Mouse (Mus musculus) lung, adult 10 weeks (tissue): ENCODE results near the gene Olfr672. TPM values are rescaled to one million over a fixed set of nuclear protein-coding genes. Genes with fewer than 3 reads are reported as not detected.

ENCODE experiments used
- polyA plus RNA-seq: library from polyadenylated mRNA; stranded (reverse); fragments of 350-450 nt; fragmentation: Illumina TruSeq; extraction: RNeasy Lipid Tissue Mini Kit (QIAGEN cat#74804); gene quantifications from one replicate; pipeline ENCODE4 v1.2.3, GENCODE M21; 2014; ENCODE audit warnings: low read depth, low replicate concordance; ENCODE audit not compliant: insufficient read depth

Olfr672 gene
- not detected for polyA plus RNA-seq

GRCm38 (mm10) chr7:105001929-105002328 lies at the start of gene Olfr672:
Olfr672 (minus strand) TSS chr7:105002029.

GRCm38 (mm10) chr7:105032398-105032797 lies 30.6 kb upstream of the Olfr672 start, which contains the start of gene Olfr676:
Olfr676 (plus strand) TSS chr7:105032698.

GRCm38 (mm10) chr7:105028360-105028759 lies 26.5 kb upstream of the Olfr672 start, which contains the start of gene Olfr675:
Olfr675 (minus strand) TSS chr7:105028460.

GRCm38 (mm10) chr7:104979026-104979425 lies 22.8 kb downstream of the Olfr672 start, which contains the start of gene Olfr671:
Olfr671 (minus strand) TSS chr7:104979126.

GRCm38 (mm10) chr7:104962520-104962919 lies 39.3 kb downstream of the Olfr672 start, which contains the start of gene Olfr670:
Olfr670 (minus strand) TSS chr7:104962620.

Other genes with a start within 250 kb of the Olfr672 start
- gene Usp17le, start 224.6 kb downstream of the Olfr672 start, polyA plus RNA-seq: not detected
- gene Usp17lb, start 159.4 kb downstream of the Olfr672 start, polyA plus RNA-seq: not detected
- gene Usp17la, start 145.0 kb downstream of the Olfr672 start, polyA plus RNA-seq: not detected
- not detected for gene Olfr665, start 124.0 kb downstream of the Olfr672 start, polyA plus RNA-seq
- not detected for gene Olfr666, start 106.1 kb downstream of the Olfr672 start, polyA plus RNA-seq
- not detected for gene Olfr667, start 80.5 kb downstream of the Olfr672 start, polyA plus RNA-seq
- gene Olfr668, start 74.0 kb downstream of the Olfr672 start, polyA plus RNA-seq: not detected
- not detected for gene Olfr669, start 67.8 kb downstream of the Olfr672 start, polyA plus RNA-seq
- not detected for gene Olfr670, start 39.4 kb downstream of the Olfr672 start, polyA plus RNA-seq
- not detected for gene Olfr671, start 22.9 kb downstream of the Olfr672 start, polyA plus RNA-seq
- gene Olfr675, start 26.4 kb upstream of the Olfr672 start, polyA plus RNA-seq: not detected
- gene Olfr676, start 30.7 kb upstream of the Olfr672 start, polyA plus RNA-seq: not detected
- not detected for gene Olfr677, start 49.3 kb upstream of the Olfr672 start, polyA plus RNA-seq
- gene Olfr678, start 62.4 kb upstream of the Olfr672 start, polyA plus RNA-seq: not detected
- not detected for gene Olfr679, start 79.2 kb upstream of the Olfr672 start, polyA plus RNA-seq
- gene Olfr680-ps1, start 90.8 kb upstream of the Olfr672 start, polyA plus RNA-seq: not detected
- not detected for gene Olfr681, start 114.8 kb upstream of the Olfr672 start, polyA plus RNA-seq
- not detected for gene Olfr683, start 145.0 kb upstream of the Olfr672 start, polyA plus RNA-seq
- not detected for gene Olfr684, start 161.6 kb upstream of the Olfr672 start, polyA plus RNA-seq
- not detected for gene Olfr685, start 184.0 kb upstream of the Olfr672 start, polyA plus RNA-seq
- not detected for gene Olfr686, start 205.5 kb upstream of the Olfr672 start, polyA plus RNA-seq